Mouse (Mus musculus) hindbrain, embryonic 10.5 days (tissue): ENCODE results near the gene Nudt2. TPM values are rescaled to one million over a fixed set of nuclear protein-coding genes. Genes with fewer than 3 reads are reported as not detected.
A peak's percentile ranks its signal among the peaks of the same experiment; 100 is the strongest.
"Not testable (repeated sequence)": the region's sequence is repeated elsewhere in the genome, so short reads cannot be mapped to it uniquely, and the experiment has no call there.

Source experiments
- DNase-seq: peaks from one replicate; pipeline ENCODE4 v3.0.0-alpha.2; 2017; ENCODE audit warnings: low spot score
- H3K27ac ChIP-seq: fragments of 300-500 bp; sonication (generic); 2 replicates; pipeline ENCODE4 v1.5.1; 2016; ENCODE audit warnings: mild to moderate bottlenecking, moderate library complexity
- H3K27me3 ChIP-seq: fragments of 300-500 bp; sonication (generic); 2 replicates; pipeline ENCODE4 v1.6.1; 2016; ENCODE audit warnings: mild to moderate bottlenecking; ENCODE audit not compliant: poor library complexity, insufficient read depth, severe bottlenecking
- H3K36me3 ChIP-seq: fragments of 300-500 bp; sonication (generic); 2 replicates; pipeline ENCODE4 v1.6.1; 2016; ENCODE audit warnings: mild to moderate bottlenecking, moderate library complexity
- H3K4me1 ChIP-seq: fragments of 300-500 bp; sonication (generic); replicated peaks from 2 replicates; pipeline ENCODE4 v1.6.1; 2016; ENCODE audit warnings: mild to moderate bottlenecking
- H3K4me3 ChIP-seq: fragments of 300-500 bp; sonication (generic); 2 replicates; pipeline ENCODE4 v1.5.1; 2016; ENCODE audit warnings: mild to moderate bottlenecking, moderate library complexity
- H3K9me3 ChIP-seq: fragments of 300-500 bp; sonication (generic); 2 replicates; pipeline ENCODE4 v1.6.1; 2016; ENCODE audit warnings: mild to moderate bottlenecking, moderate library complexity
- WGBS: fragments of 180-500 bp; shearing (Covaris S2); methylation state at CpG from one replicate; pipeline ENCODE4 v1.1.7; 2016; 5-methylcytosine and 5-hydroxymethylcytosine counted together
- polyA plus RNA-seq: library from polyadenylated mRNA; unstranded; fragments of >200 nt; fragmentation: Nextera tagmentation; extraction: Ambion mirVana; gene quantifications from 2 replicates; pipeline ENCODE4 v1.2.1, GENCODE M21; 2016

The Nudt2 gene
- polyA plus RNA-seq, result 57.6 and 73.0 TPM in 2 replicates

DNA sequence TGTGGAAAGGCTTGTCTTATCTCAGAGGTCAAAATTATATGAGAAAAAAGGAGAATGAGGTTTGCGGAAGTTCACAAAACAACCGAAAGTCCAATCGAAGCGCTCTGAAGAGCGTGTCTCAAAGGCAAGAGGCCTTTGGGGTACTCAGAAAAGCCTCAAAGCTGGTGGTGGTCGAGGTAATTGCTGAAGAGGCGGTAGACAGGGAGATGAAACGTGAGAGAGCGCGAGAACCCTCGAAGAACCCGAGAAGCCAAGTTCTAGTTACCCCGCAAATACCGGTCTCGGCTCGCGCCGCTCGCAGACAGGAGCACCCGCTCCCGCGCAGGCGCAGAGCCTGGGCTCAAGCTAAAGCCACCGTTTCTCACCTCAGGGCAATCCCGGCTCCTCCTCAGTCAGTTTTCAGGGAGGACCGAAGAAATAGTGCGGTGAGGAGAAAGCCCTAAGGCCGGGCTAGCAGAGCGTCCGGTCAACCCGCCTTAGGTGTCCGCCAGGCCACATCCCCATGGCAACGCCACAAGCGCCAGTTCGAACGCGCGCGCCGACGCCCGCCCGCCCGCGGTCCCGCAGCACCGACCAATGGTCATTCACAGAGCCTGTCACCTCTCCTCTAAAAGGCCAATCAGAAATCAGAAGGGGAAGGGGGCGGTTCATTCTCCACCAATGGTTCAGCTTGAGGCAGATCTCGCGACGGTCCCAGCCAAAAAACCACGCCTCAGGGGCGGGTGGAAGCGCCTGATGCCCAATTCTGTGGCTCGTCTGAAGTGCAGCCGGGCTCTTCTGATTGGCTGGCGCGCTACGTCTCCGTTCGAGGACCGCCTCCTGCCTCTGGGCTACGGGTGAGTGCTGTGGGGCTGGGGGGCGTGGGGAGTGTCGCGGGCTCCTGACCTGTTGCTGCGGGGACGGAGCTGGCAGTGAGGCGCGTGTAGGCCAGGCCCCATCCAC lies at the start of gene Nudt2, which contains the start of gene Kif24:
Gene Nudt2, plus strand, starts transcription at position 807 of the 942 bp plus-strand sequence.
Gene Kif24, minus strand, starts transcription at position 543 of the 942 bp plus-strand sequence.
- Histone ChIP-seq H3K27me3 (no peaks in the 10 kb centered on the region), H3K4me1 (peaks cover 25% of the 10 kb centered on the region), H3K4me3 (peak within 1 kb of the TSS; percentile 79), H3K9me3 (peaks cover 9% of the 10 kb centered on the region; the same call in 1 of the 2 replicates), H3K27ac (peak within 1 kb of the TSS; percentile 94), H3K36me3 (peaks cover 33% of the 10 kb centered on the region)
- under 1% methylated on average over 70 of the region's 70 CpGs for WGBS
- peak; percentile 98 for DNase-seq

DNA sequence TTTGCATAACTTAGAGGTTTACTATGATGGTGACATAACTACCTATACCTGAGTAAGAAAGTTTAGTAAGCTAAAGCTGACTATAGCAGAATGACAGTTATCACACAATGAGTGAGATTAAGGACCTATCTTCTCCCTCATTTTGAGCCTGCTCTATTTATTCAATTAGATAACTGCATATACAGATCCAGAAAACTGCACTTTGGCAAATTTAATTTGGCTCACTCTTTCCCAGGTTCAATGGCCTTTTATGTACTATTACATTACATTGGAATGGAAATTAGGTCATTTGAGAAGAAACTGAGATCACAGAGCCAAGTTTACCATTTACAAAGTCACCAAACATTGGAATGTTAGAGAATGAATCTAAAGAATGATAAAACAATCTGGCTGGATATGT lies 48.0 kb upstream of the Nudt2 start:
- DNase-seq, result no peak
- Histone ChIP-seq H3K27me3 (no peaks in the 10 kb centered on the region), H3K9me3 (no peaks in the 10 kb centered on the region), H3K4me3 (no peak overlapping the region), H3K27ac (no peak overlapping the region), H3K36me3 (peaks cover 12% of the 10 kb centered on the region), H3K4me1 (no peaks in the 10 kb centered on the region)

DNA sequence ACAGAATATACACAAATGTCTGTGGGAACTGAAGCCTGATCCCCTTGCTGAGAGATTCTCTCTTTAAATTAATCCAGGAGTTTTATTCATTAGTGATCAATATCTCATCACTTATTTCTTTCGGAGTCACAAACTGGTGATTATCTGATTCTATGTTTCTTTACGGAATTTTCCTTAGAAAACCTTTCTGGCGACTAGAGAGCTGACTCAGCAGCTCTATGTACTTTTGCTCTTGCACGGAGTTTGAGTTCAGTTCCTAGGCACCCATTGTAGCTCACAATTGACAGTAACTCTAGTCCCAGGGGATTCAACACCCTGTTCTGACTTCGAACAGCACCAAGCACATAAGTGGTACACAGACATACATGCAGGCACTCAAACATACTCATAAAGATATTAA lies 26.0 kb upstream of the Nudt2 start:
- Histone ChIP-seq H3K9me3 (no peaks in the 10 kb centered on the region), H3K36me3 (peaks cover 26% of the 10 kb centered on the region), H3K27ac (no peak overlapping the region), H3K4me1 (no peaks in the 10 kb centered on the region), H3K27me3 (no peaks in the 10 kb centered on the region), H3K4me3 (no peak overlapping the region)
- 87% methylated on average over 5 of the region's 5 CpGs for WGBS
- no peak for DNase-seq

DNA sequence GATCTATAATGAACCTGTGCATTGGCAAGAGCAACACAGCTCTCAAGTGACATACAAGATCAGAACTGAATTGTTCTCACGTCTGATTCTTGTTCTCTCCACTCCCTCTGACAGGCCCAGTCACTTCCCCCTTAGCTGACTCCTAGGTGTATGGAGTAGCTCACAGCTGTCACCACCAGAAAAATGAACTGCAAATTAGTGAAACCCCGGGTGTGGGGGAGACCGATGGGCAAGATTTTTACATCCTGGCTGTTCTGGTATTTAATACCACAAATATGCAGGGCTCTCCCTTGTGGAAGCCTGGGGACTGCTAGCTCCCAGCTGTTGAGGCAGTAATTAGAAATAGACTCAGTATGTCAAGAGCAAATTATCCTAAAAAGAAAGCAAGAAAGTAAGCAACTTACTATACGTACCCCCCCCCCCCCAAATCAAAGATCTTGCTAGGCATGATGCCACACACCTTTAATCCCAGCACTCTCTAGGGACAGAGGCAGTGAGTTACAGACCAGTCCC lies 22.1 kb upstream of the Nudt2 start:
- H3K27me3 ChIP-seq, result no peaks in the 10 kb centered on the region
- H3K4me1 ChIP-seq, result no peaks in the 10 kb centered on the region
- H3K4me3 ChIP-seq, result no peak overlapping the region
- peaks cover 31% of the 10 kb centered on the region for H3K36me3 ChIP-seq
- WGBS, result 89% methylated on average over 4 of the region's 4 CpGs
- no peaks in the 10 kb centered on the region for H3K9me3 ChIP-seq
- DNase-seq, result no peak
- no peak overlapping the region for H3K27ac ChIP-seq

DNA sequence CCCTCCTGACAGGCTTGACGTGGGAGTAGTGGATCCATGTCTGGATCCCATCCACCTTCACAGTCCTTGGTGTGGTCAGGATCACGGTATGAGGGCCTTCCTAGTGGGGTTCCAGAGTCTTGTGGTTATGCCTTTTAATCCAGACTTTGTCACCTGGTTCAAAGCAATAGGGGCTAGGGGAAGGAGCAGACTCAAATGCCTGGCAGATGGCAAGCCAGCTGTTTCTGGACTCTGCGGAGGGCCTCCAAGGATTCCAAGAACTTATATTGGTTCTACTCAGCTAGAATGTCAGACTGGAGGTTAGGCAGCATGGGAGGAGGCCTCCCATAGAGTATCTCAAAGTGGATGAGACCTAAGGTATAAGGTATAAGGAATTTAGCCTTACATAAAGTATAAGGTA lies 17.4 kb upstream of the Nudt2 start:
- no peak overlapping the region for H3K27ac ChIP-seq
- H3K9me3 ChIP-seq, result no peaks in the 10 kb centered on the region; the same call in 1 of the 2 replicates
- 96% methylated on average over 3 of the region's 3 CpGs for WGBS
- H3K27me3 ChIP-seq, result no peaks in the 10 kb centered on the region
- no peak for DNase-seq
- H3K36me3 ChIP-seq, result peaks cover 63% of the 10 kb centered on the region
- no peaks in the 10 kb centered on the region for H3K4me1 ChIP-seq
- no peak overlapping the region for H3K4me3 ChIP-seq

DNA sequence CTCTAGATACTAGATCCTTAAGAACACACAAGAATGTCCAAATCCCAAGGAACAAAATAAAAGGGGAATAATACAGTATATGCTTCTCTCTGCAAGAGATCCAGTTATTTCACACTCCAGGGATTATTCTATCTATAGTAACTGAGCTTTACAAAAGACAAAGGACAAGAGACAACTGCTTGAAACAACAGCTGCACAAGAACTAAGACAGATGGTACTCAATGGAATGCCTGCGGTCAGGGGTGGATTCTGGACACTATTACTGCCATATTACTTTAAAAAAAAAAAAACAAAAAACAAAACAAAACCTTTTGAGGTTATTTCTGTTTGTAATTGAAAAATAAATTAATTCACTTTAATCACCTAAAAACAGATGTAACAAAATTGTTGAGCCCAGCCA lies 4.3 kb upstream of the Nudt2 start:
- no peaks in the 10 kb centered on the region for H3K27me3 ChIP-seq
- H3K36me3 ChIP-seq, result peaks cover 26% of the 10 kb centered on the region
- no peak overlapping the region for H3K27ac ChIP-seq
- peaks cover 9% of the 10 kb centered on the region; the same call in 1 of the 2 replicates for H3K9me3 ChIP-seq
- DNase-seq, result no peak
- no peak overlapping the region for H3K4me3 ChIP-seq
- WGBS, result 98% methylated on average over 1 of the region's 1 CpGs
- peaks cover 15% of the 10 kb centered on the region for H3K4me1 ChIP-seq

DNA sequence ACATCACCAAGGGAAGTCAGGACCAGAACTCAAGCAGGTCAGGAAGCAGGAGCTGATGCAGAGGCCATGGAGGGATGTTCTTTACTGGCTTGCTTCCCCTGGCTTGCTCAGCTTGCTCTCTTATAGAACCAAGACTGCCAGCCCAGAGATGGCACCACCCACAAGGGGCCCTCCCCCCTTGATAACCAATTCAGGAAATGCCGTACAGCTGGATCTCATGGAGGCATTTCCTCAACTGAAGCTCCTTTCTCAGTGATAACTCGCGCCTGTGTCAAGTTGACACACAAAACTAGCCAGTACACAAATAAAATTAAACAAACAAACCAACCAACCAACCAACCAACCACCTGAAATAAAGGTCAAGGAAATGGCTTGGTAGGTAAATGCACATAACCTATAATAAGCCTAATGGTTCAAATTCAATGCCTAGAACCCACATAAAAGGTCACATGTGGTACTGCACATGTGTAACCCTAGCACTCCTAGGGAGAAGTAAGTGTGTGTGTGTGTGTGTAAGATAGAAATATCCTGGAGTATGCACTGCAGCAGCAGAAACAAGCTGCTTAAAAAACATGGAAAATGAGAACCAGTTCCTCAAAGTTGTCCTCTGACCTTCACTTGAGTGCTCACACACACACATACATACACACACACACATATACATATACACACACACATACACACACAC lies 1.8 kb upstream of the Nudt2 start:
- Histone ChIP-seq H3K36me3 (peaks cover 33% of the 10 kb centered on the region), H3K4me3 (peak overlapping the region; percentile 79), H3K4me1 (peaks cover 18% of the 10 kb centered on the region)
- not testable (repeated sequence) for H3K27me3 ChIP-seq, DNase-seq, H3K9me3 ChIP-seq, H3K27ac ChIP-seq
- WGBS, result 92% methylated on average over 3 of the region's 3 CpGs

DNA sequence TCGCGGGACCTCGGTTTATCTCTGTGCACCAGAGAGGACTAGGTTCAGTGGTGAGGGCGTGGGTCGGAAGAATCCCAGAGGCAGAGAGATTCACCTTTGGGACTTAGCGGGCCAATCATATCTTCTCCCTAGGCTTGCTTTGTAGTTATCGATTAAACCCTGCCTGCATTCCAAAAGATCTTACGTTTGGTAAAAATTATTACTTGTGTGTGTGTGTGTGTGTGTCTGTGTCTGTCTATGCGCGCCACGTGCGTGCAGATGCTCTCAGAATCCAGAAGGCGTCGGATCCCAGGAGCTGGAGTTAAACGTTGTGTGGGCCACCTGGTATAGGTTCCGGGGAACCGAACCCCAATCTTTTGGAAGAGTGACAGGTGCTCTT lies 325 bp downstream of the Nudt2 start:
- Histone ChIP-seq H3K4me3 (peak overlapping the region; percentile 79), H3K27ac (peak overlapping the region; percentile 92), H3K4me1 (peaks cover 31% of the 10 kb centered on the region), H3K36me3 (peaks cover 27% of the 10 kb centered on the region), H3K9me3 (peaks cover 5% of the 10 kb centered on the region; the same call in 1 of the 2 replicates), H3K27me3 (no peaks in the 10 kb centered on the region)
- DNase-seq, result no peak
- 3% methylated on average over 17 of the region's 17 CpGs for WGBS

DNA sequence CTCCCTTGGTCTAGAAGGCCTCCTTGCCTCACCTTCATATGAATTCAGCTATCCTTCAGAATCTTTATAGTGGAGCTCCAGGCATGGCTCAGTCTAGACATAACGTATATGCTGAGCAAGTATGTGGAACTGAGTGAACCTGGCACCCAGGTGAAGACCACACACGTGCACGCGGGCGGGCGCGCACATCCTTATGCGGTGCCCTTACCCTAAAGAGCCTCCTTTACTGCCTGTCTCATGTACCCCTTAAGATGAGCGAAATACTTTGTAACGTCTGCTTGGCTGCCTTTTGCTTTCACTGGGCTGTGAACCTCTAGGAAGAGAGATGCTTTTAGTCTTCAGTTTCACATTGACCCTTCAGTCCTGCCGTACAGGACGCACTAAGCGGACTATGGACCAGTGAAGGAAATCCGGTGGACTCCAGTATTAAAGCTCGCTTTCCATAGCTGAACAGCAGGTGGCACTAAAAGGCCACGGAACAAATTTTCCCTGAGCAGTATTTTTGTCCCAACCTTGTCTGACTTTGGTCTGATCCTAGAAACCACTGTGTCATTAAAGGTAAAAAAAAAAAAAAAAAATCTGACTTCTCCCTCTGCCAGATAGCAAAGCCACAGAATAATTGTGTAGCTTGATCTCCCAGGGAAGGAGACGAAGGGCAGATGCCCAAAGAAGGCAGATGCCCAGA lies 3.6 kb downstream of the Nudt2 start:
- Histone ChIP-seq H3K4me3 (no peak overlapping the region), H3K4me1 (peaks cover 37% of the 10 kb centered on the region), H3K36me3 (peaks cover 6% of the 10 kb centered on the region; the same call in 1 of the 2 replicates), H3K27ac (no peak overlapping the region), H3K27me3 (no peaks in the 10 kb centered on the region), H3K9me3 (no peaks in the 10 kb centered on the region)
- DNase-seq, result peak; percentile 59
- WGBS, result 60% methylated on average over 17 of the region's 17 CpGs

DNA sequence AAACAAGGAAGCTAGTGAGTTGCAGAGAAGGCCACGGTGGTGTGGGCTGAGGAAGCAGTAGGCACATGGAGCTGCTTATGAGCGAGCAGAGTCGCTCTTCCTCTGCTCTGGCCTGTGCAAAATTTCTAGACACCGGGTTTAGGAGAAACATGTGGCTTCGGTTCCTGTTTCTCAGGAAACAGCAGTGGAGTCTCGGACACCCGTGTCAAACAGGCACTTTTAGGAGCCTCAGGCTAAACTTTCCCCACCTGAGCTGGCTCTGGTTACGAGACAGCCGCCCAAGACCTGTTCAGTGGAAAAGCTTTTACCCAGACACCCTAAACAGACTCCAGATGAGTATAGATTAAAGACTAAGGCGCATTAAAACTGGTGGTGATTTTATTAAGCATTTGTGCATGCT lies 4.2 kb downstream of the Nudt2 start:
- Histone ChIP-seq H3K4me1 (peaks cover 32% of the 10 kb centered on the region), H3K9me3 (no peaks in the 10 kb centered on the region), H3K36me3 (peaks cover 6% of the 10 kb centered on the region; the same call in 1 of the 2 replicates), H3K4me3 (no peak overlapping the region), H3K27me3 (no peaks in the 10 kb centered on the region), H3K27ac (no peak overlapping the region)
- 84% methylated on average over 10 of the region's 10 CpGs for WGBS
- DNase-seq, result no peak

DNA sequence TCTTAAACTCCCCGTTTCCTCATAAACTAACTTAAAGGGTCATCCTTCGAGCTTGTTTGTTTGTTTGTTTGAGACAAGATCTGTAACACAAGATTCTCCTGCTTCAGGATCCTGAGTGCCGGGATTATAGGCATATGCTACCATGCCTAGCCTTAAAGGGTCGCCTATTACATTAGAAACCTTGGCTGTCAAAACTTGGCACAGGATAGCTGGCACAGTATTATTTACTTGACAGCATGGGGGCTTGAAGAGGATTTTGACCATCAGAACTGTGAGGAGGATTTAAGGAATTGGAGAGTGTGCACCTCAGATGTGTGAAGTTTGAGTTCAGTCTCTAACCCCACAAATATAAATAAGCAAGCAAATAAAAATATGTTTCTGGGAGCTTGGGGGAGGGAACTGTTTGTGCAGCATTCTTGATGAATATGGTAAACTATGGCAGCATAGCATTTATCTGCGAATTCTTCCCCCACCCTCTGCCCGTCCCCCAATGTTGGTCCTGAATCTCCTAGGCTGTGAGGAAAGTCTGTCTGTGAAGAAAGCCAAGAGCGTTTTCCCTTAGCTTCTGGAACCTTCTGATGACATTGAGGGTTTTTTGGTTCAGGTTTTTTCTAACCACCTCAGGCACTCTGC lies 5.2 kb downstream of the Nudt2 start:
- Histone ChIP-seq H3K27me3 (no peaks in the 10 kb centered on the region), H3K36me3 (peaks cover 6% of the 10 kb centered on the region; the same call in 1 of the 2 replicates), H3K9me3 (no peaks in the 10 kb centered on the region), H3K27ac (peak overlapping the region; percentile 53), H3K4me1 (peaks cover 32% of the 10 kb centered on the region), H3K4me3 (no peak overlapping the region)
- 60% methylated on average over 7 of the region's 7 CpGs for WGBS
- no peak for DNase-seq
